Mouse (Mus musculus): ENCODE results near the gene Agap1. TPM values are rescaled to one million over a fixed set of nuclear protein-coding genes. Genes with fewer than 3 reads are reported as not detected.

Gene Agap1
- polyA plus RNA-seq, 1 experiment from 2014 or later = 4.8 TPM

DNA sequence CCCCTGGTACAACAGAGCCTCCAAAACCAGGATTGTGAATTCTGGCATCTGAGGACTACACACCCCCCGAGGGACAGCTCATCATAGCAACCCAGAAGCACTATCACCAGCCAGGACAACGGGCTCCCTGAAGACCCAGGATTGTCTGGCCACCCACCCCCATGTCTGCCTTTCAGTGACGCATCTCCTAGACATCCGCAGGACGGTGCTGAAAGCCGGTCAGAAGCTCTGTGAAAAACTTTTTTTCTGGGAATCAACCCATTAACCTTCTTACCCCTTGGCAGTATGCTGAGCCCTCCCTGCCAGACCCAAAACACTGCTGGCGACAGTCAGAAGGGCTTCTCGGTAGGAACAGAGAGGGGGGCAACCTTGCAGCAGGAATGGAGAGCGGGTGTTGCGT is 426.2 kb downstream of the Agap1 start:
- Histone ChIP-seq H3K9me3 (ENCODE audit: control insufficient read depth, low read length) (no peaks in the 10 kb centered on the region), H3K4me3 (ENCODE audit: low read length) (no peak overlapping the region), H3K27me3 (replicated peaks; ENCODE audit: control insufficient read depth, insufficient read depth, low read length) (no peaks in the 10 kb centered on the region), H3K4me2 (ENCODE audit: low read depth, low read length) (no peak overlapping the region), H3K36me3 (ENCODE audit: control insufficient read depth, insufficient read depth, low read length) (no peaks in the 10 kb centered on the region), H3K27ac (ENCODE audit: low read length) (no peak overlapping the region), H3K4me1 (ENCODE audit: control insufficient read depth, insufficient read depth, low read length) (peaks cover 18% of the 10 kb centered on the region), H3K9ac (ENCODE audit: low read depth, low read length) (no peak overlapping the region)
- 63% methylated on average over 10 of the region's 10 CpGs for WGBS
- ATAC-seq = no peak

- Histone ChIP-seq H3K4me2 (ENCODE audit: low read depth, low read length) (no peak overlapping the region), H3K4me3 (ENCODE audit: low read length) (no peak overlapping the region), H3K36me3 (ENCODE audit: control insufficient read depth, insufficient read depth, low read length) (0 out of 2 replicates have a peak, but pooled peaks cover 5% of the 10 kb centered on the region), H3K9me3 (ENCODE audit: control insufficient read depth, low read length) (no peaks in the 10 kb centered on the region), H3K27ac (ENCODE audit: low read length) (no peak overlapping the region), H3K4me1 (ENCODE audit: control insufficient read depth, insufficient read depth, low read length) (peaks cover 19% of the 10 kb centered on the region), H3K9ac (ENCODE audit: low read depth, low read length) (no peak overlapping the region), H3K27me3 (replicated peaks; ENCODE audit: control insufficient read depth, insufficient read depth, low read length) (no peaks in the 10 kb centered on the region)
- peak; percentile 76 for ATAC-seq
- WGBS = 77% methylated on average over 8 of the region's 8 CpGs
These were observed 429.7 kb downstream of the Agap1 start for GRCm38 (mm10) chr1:89884335-89884734.

GRCm38 (mm10) chr1:89885696-89886095 is 431.1 kb downstream of the Agap1 start:
- no peak overlapping the region for H3K4me3 ChIP-seq (ENCODE audit: low read length)
- H3K27me3 ChIP-seq (replicated peaks; ENCODE audit: control insufficient read depth, insufficient read depth, low read length) = no peaks in the 10 kb centered on the region
- no peak for ATAC-seq
- no peak overlapping the region for H3K27ac ChIP-seq (ENCODE audit: low read length)
- peaks cover 15% of the 10 kb centered on the region for H3K4me1 ChIP-seq (ENCODE audit: control insufficient read depth, insufficient read depth, low read length)
- 24% methylated on average over 4 of the region's 4 CpGs for WGBS
- 0 out of 2 replicates have a peak, but pooled peaks cover 5% of the 10 kb centered on the region for H3K36me3 ChIP-seq (ENCODE audit: control insufficient read depth, insufficient read depth, low read length)
- H3K9ac ChIP-seq (ENCODE audit: low read depth, low read length) = no peak overlapping the region
- H3K4me2 ChIP-seq (ENCODE audit: low read depth, low read length) = no peak overlapping the region
- no peaks in the 10 kb centered on the region for H3K9me3 ChIP-seq (ENCODE audit: control insufficient read depth, low read length)

DNA sequence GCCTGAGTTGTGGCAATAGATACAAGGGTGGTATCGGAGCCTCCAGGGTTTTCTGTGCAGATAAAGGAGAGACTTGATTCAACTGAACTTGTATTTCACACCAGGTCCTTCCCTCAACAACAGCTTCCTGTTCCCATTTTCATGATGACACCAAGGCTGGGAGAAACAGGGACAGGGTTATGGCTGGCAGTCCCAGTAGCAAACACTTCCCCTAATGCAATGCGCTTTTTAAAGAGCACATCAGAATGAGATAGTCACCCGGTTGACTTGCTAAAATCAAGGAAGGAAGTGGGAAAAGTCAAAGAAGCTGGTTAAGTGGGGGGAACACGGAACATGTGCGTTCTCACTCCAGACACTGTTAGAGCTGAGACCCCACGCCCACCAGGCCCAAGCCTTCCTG is 436.8 kb downstream of the Agap1 start:
- Histone ChIP-seq H3K4me3 (ENCODE audit: low read length) (no peak overlapping the region), H3K27me3 (replicated peaks; ENCODE audit: control insufficient read depth, insufficient read depth, low read length) (no peaks in the 10 kb centered on the region), H3K4me2 (ENCODE audit: low read depth, low read length) (no peak overlapping the region), H3K9ac (ENCODE audit: low read depth, low read length) (no peak overlapping the region), H3K27ac (ENCODE audit: low read length) (no peak overlapping the region), H3K9me3 (ENCODE audit: control insufficient read depth, low read length) (no peaks in the 10 kb centered on the region), H3K36me3 (ENCODE audit: control insufficient read depth, insufficient read depth, low read length) (0 out of 2 replicates have a peak, but pooled peaks cover 5% of the 10 kb centered on the region), H3K4me1 (ENCODE audit: control insufficient read depth, insufficient read depth, low read length) (no peaks in the 10 kb centered on the region)
- ATAC-seq = no peak
- 83% methylated on average over 6 of the region's 6 CpGs for WGBS

GRCm38 (mm10) chr1:89892281-89892680 is 437.7 kb downstream of the Agap1 start:
- Histone ChIP-seq H3K4me1 (ENCODE audit: control insufficient read depth, insufficient read depth, low read length) (no peaks in the 10 kb centered on the region), H3K9ac (ENCODE audit: low read depth, low read length) (no peak overlapping the region), H3K27ac (ENCODE audit: low read length) (no peak overlapping the region), H3K27me3 (replicated peaks; ENCODE audit: control insufficient read depth, insufficient read depth, low read length) (no peaks in the 10 kb centered on the region), H3K9me3 (ENCODE audit: control insufficient read depth, low read length) (no peaks in the 10 kb centered on the region), H3K4me3 (ENCODE audit: low read length) (no peak overlapping the region), H3K4me2 (ENCODE audit: low read depth, low read length) (no peak overlapping the region), H3K36me3 (ENCODE audit: control insufficient read depth, insufficient read depth, low read length) (0 out of 2 replicates have a peak, but pooled peaks cover 5% of the 10 kb centered on the region)
- WGBS = 70% methylated on average over 7 of the region's 7 CpGs
- no peak for ATAC-seq

DNA sequence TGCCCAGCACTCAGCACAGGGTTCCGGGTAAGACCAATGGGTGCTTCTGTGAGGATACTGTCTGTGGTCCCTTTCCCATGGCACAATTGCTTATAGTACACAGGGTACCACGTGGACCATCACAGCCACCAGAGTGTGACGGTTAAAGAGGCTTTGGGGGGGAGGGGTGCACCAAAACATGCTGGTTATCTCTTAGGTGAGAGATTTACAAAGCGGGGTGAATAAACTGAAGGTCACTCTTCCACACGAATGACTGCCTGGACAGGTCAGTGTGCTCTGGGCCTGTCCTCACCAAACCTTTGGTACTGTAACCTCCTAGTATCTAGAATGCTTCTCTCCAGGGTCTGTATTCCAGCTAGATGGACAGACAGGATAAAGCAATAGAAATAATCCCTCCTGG is 441.2 kb downstream of the Agap1 start:
- Histone ChIP-seq H3K27ac (ENCODE audit: low read length) (no peak overlapping the region), H3K27me3 (replicated peaks; ENCODE audit: control insufficient read depth, insufficient read depth, low read length) (no peaks in the 10 kb centered on the region), H3K9ac (ENCODE audit: low read depth, low read length) (no peak overlapping the region), H3K9me3 (ENCODE audit: control insufficient read depth, low read length) (no peaks in the 10 kb centered on the region; the same call in 1 of the 2 replicates), H3K36me3 (ENCODE audit: control insufficient read depth, insufficient read depth, low read length) (no peaks in the 10 kb centered on the region), H3K4me3 (ENCODE audit: low read length) (no peak overlapping the region), H3K4me1 (ENCODE audit: control insufficient read depth, insufficient read depth, low read length) (no peaks in the 10 kb centered on the region), H3K4me2 (ENCODE audit: low read depth, low read length) (no peak overlapping the region)
- WGBS = 74% methylated on average over 5 of the region's 5 CpGs
- ATAC-seq = no peak

- no peak overlapping the region for H3K4me2 ChIP-seq (ENCODE audit: low read depth, low read length)
- ATAC-seq = no peak
- 67% methylated on average over 2 of the region's 2 CpGs for WGBS
- no peak overlapping the region for H3K4me3 ChIP-seq (ENCODE audit: low read length)
- H3K27ac ChIP-seq (ENCODE audit: low read length) = no peak overlapping the region
- H3K27me3 ChIP-seq (replicated peaks; ENCODE audit: control insufficient read depth, insufficient read depth, low read length) = no peaks in the 10 kb centered on the region
- H3K36me3 ChIP-seq (ENCODE audit: control insufficient read depth, insufficient read depth, low read length) = no peaks in the 10 kb centered on the region
- no peak overlapping the region for H3K9ac ChIP-seq (ENCODE audit: low read depth, low read length)
- no peaks in the 10 kb centered on the region; the same call in 1 of the 2 replicates for H3K9me3 ChIP-seq (ENCODE audit: control insufficient read depth, low read length)
- H3K4me1 ChIP-seq (ENCODE audit: control insufficient read depth, insufficient read depth, low read length) = no peaks in the 10 kb centered on the region
These were observed 444.4 kb downstream of the Agap1 start for GRCm38 (mm10) chr1:89899036-89899435.

- WGBS = 46% methylated on average over 11 of the region's 11 CpGs
- no peak overlapping the region for H3K4me3 ChIP-seq (ENCODE audit: low read length)
- H3K36me3 ChIP-seq (ENCODE audit: control insufficient read depth, insufficient read depth, low read length) = no peaks in the 10 kb centered on the region
- H3K9ac ChIP-seq (ENCODE audit: low read depth, low read length) = no peak overlapping the region
- no peaks in the 10 kb centered on the region for H3K4me1 ChIP-seq (ENCODE audit: control insufficient read depth, insufficient read depth, low read length)
- H3K9me3 ChIP-seq (ENCODE audit: control insufficient read depth, low read length) = no peaks in the 10 kb centered on the region; the same call in 1 of the 2 replicates
- H3K27me3 ChIP-seq (replicated peaks; ENCODE audit: control insufficient read depth, insufficient read depth, low read length) = no peaks in the 10 kb centered on the region
- H3K27ac ChIP-seq (ENCODE audit: low read length) = no peak overlapping the region
- H3K4me2 ChIP-seq (ENCODE audit: low read depth, low read length) = no peak overlapping the region
- ATAC-seq = peak; percentile 22; the same call in 1 of the 2 replicates
These were observed 445.3 kb downstream of the Agap1 start for GRCm38 (mm10) chr1:89899761-89900445.

DNA sequence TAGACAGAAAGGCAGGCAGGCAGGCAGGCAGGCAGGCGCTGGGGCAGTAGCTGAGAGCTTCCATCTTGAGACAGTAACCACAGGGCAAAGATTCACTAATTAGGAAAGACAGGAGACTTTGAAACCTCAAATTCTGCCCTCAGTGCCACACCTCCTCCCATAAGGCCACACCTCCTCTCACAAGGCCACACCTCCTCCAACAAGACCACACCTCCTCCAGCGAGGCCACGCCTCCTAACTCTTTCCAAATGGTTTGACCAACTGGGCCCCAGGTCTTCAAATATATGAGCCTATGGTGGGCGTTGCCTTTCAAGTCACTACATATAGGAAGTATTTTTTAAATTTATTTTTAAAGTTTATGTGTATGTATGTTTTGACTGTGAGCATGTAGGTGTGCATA is 446.8 kb downstream of the Agap1 start:
- peak overlapping the region; percentile 21; the same call in 1 of the 2 replicates for H3K27ac ChIP-seq (ENCODE audit: low read length)
- H3K4me2 ChIP-seq (ENCODE audit: low read depth, low read length) = no peak overlapping the region
- ATAC-seq = 0 out of 2 replicates have a peak, but pooled peaks have one; percentile 14
- WGBS = 83% methylated on average over 4 of the region's 4 CpGs
- no peaks in the 10 kb centered on the region for H3K36me3 ChIP-seq (ENCODE audit: control insufficient read depth, insufficient read depth, low read length)
- H3K4me3 ChIP-seq (ENCODE audit: low read length) = no peak overlapping the region
- H3K9ac ChIP-seq (ENCODE audit: low read depth, low read length) = no peak overlapping the region
- no peaks in the 10 kb centered on the region for H3K4me1 ChIP-seq (ENCODE audit: control insufficient read depth, insufficient read depth, low read length)
- H3K9me3 ChIP-seq (ENCODE audit: control insufficient read depth, low read length) = peaks cover 1% of the 10 kb centered on the region; the same call in 1 of the 2 replicates
- H3K27me3 ChIP-seq (replicated peaks; ENCODE audit: control insufficient read depth, insufficient read depth, low read length) = no peaks in the 10 kb centered on the region

All from intestine, embryonic 16.5 days (tissue).